Mouse (Mus musculus): Measurements from ENCODE around the gene Gna15. TPM values are rescaled to one million over a fixed set of nuclear protein-coding genes. Genes with fewer than 3 reads are reported as not detected.

Gene Gna15
- polyA plus RNA-seq, 1 experiment from 2014 or later, result not detected

GRCm38 (mm10) chr10:81510246-81510810, 13.7 kb downstream of the Gna15 start:
- DNase-seq (ENCODE audit: low read depth, low spot score) (no peak), ATAC-seq (no peak)
- in situ Hi-C loops (cut with MboI; ENCODE audit: low pct_unique_long_range_greater_than_20kb), result no loop called here
- peaks cover 20% of the 10 kb centered on the region for H3K27me3 ChIP-seq
- CTCF ChIA-PET, result interaction anchor here (1.3 kb wide), 1 partner anchor 9 kb away, joined by 3 read pairs; no protein-coding TSS in a partner anchor
- TF ChIP-seq CTCF (IDR thresholded peaks at IDR 0.05), result no peak
- POLR2A ChIA-PET, result no interaction called here

DNA sequence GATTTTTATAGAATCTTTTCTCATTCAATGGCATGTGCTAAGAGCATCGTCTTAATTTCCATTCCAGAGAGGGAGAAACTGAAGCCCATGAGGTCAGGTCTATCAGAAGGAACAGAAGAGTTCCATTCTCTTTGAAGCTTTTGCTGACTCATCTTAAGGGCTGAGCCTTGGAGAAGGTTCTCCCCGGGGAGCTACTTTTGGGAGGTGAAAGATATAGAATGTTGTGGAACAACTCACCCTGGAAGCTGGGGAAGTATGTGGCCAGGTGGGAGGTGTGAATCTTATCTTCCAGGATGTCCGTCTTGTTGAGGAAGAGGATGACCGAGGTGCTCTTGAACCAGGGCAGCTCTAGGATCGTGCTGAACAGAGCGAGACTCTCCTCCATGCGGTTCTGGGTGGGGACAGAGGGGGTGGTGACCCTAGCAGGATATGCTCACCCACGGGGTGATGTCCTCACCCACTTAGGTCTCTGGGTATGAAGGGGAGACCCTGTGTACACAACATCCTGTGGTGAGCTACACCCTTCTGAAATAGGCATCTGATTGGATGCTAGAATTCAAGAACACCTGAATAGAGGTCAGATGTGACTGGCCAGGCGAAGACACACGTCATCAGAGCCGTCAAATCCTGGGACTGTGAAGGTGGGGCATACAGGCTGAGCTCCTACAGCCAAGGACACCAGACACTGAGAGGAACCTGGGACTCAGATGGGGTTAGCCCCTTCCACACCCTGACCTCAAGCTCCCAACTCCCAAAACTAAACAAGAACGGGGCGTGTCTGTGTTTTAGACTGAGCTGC, 16.1 kb downstream of the Gna15 start:
- no peak for ATAC-seq
- in situ Hi-C loops (cut with MboI; ENCODE audit: low pct_unique_long_range_greater_than_20kb), result loop anchor here (5.0 to 10.0 kb wide), 2 partner anchors 94 to 657 kb away; partner anchors contain the start of gene Tle6
- ChIA-PET POLR2A (no interaction called here), CTCF (interaction anchor here (1.0 to 1.3 kb wide), 3 partner anchors 11 to 44 kb away, joined by 3 to 5 read pairs (median 3); no protein-coding TSS in a partner anchor)
- H3K27me3 ChIP-seq, result peaks cover 28% of the 10 kb centered on the region
- TF ChIP-seq CTCF (IDR thresholded peaks at IDR 0.05), result no peak
- DNase-seq (ENCODE audit: low read depth, low spot score), result no peak

DNA sequence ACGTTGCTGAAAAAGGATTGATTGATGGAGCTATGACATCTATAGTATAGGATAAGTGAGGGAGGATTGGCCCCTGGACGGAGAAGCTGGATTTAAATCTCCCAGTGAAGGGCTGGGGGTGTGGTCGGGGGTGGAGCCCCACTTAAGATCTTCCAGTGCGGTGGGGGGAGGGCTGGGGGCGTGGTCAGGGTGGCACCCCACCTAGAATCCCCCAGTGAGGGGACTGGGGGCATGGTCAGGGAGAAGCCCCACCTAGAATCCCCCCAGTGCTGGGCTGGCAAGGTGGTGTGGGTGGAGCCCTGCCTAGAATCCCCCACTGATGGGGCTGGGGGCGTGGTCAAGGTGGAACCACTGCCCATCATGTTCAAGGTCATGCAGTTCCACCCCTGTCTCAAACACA, 16.9 kb downstream of the Gna15 start:
- in situ Hi-C loops (cut with MboI; ENCODE audit: low pct_unique_long_range_greater_than_20kb), result loop anchor here (5.0 to 10.0 kb wide), 2 partner anchors 95 to 658 kb away; partner anchors contain the start of gene Tle6
- CTCF ChIA-PET, result interaction anchor here (1.2 kb wide), 1 partner anchor 44 kb away, joined by 4 read pairs; no protein-coding TSS in a partner anchor
- no peak for DNase-seq (ENCODE audit: low read depth, low spot score)
- POLR2A ChIA-PET, result no interaction called here
- peaks cover 22% of the 10 kb centered on the region for H3K27me3 ChIP-seq
- TF ChIP-seq CTCF (IDR thresholded peaks at IDR 0.05), result no peak
- no peak for ATAC-seq

- peaks cover 17% of the 10 kb centered on the region for H3K27me3 ChIP-seq
- ChIA-PET POLR2A (interaction anchor here (0.9 kb wide), 1 partner anchor 9 kb away, joined by 3 read pairs; no protein-coding TSS in a partner anchor), CTCF (interaction anchor here (1.3 kb wide), 1 partner anchor 50 kb away, joined by 3 read pairs; no protein-coding TSS in a partner anchor)
- DNase-seq (ENCODE audit: low read depth, low spot score) (no peak), ATAC-seq (no peak)
- TF ChIP-seq CTCF (IDR thresholded peaks at IDR 0.05), result no peak
- in situ Hi-C loops (cut with MboI; ENCODE audit: low pct_unique_long_range_greater_than_20kb), result loop anchor here (5.0 to 10.0 kb wide), 2 partner anchors 97 to 660 kb away; partner anchors contain the start of gene Tle6
Observed at GRCm38 (mm10) chr10:81505016-81505664, 18.9 kb downstream of the Gna15 start.

GRCm38 (mm10) chr10:81502658-81503057, 21.4 kb downstream of the Gna15 start:
- CTCF ChIA-PET, result interaction anchor here (1.2 to 3.6 kb wide), 6 partner anchors 21 to 53 kb away, joined by 3 to 31 read pairs (median 4); no protein-coding TSS in a partner anchor
- ATAC-seq (peak; percentile 26), DNase-seq (ENCODE audit: low read depth, low spot score) (no peak)
- POLR2A ChIA-PET, result interaction anchor here (1.1 kb wide), 1 partner anchor 128 kb away, joined by 4 read pairs; no protein-coding TSS in a partner anchor
- peaks cover 8% of the 10 kb centered on the region for H3K27me3 ChIP-seq
- in situ Hi-C loops (cut with MboI; ENCODE audit: low pct_unique_long_range_greater_than_20kb), result loop anchor here (10.0 kb wide), 1 partner anchor 662 kb away; no protein-coding TSS in a partner anchor
- no peak for TF ChIP-seq CTCF (IDR thresholded peaks at IDR 0.05)

- ATAC-seq (no peak), DNase-seq (ENCODE audit: low read depth, low spot score) (no peak)
- CTCF ChIA-PET, result interaction anchor here (0.6 to 3.6 kb wide), 5 partner anchors 34 to 670 kb away, joined by 3 to 31 read pairs (median 5); no protein-coding TSS in a partner anchor
- H3K27me3 ChIP-seq, result peaks cover 8% of the 10 kb centered on the region
- in situ Hi-C loops (cut with MboI; ENCODE audit: low pct_unique_long_range_greater_than_20kb), result loop anchor here (10.0 kb wide), 1 partner anchor 663 kb away; no protein-coding TSS in a partner anchor
- POLR2A ChIA-PET, result interaction anchor here (1.1 kb wide), 1 partner anchor 128 kb away, joined by 4 read pairs; no protein-coding TSS in a partner anchor
- TF ChIP-seq CTCF (IDR thresholded peaks at IDR 0.05), result no peak
Observed at GRCm38 (mm10) chr10:81501863-81502262, 22.2 kb downstream of the Gna15 start.

- in situ Hi-C loops (cut with MboI; ENCODE audit: low pct_unique_long_range_greater_than_20kb), result loop anchor here (10.0 kb wide), 1 partner anchor 665 kb away; no protein-coding TSS in a partner anchor
- ATAC-seq (no peak), DNase-seq (ENCODE audit: low read depth, low spot score) (no peak)
- ChIA-PET CTCF (interaction anchor here (3.6 kb wide), 1 partner anchor 51 kb away, joined by 31 read pairs; no protein-coding TSS in a partner anchor), POLR2A (no interaction called here)
- no peak for TF ChIP-seq CTCF (IDR thresholded peaks at IDR 0.05)
- H3K27me3 ChIP-seq, result peaks cover 8% of the 10 kb centered on the region
Observed at GRCm38 (mm10) chr10:81500032-81500431, 24.0 kb downstream of the Gna15 start, which contains the start of gene S1pr4. Gene S1pr4 (minus strand): TSS chr10:81500132.

GRCm38 (mm10) chr10:81499250-81499901, 24.6 kb downstream of the Gna15 start:
- H3K27me3 ChIP-seq, result peaks cover 8% of the 10 kb centered on the region
- no peak for DNase-seq (ENCODE audit: low read depth, low spot score)
- ATAC-seq, result no peak
- ChIA-PET POLR2A (no interaction called here), CTCF (no interaction called here)
- TF ChIP-seq CTCF (IDR thresholded peaks at IDR 0.05), result no peak
- in situ Hi-C loops (cut with MboI; ENCODE audit: low pct_unique_long_range_greater_than_20kb), result no loop called here

GRCm38 (mm10) chr10:81498316-81499249, 25.4 kb downstream of the Gna15 start:
- in situ Hi-C loops (cut with MboI; ENCODE audit: low pct_unique_long_range_greater_than_20kb), result no loop called here
- CTCF ChIA-PET, result interaction anchor here (1.3 kb wide), 1 partner anchor 52 kb away, joined by 3 read pairs; no protein-coding TSS in a partner anchor
- no peak for DNase-seq (ENCODE audit: low read depth, low spot score)
- POLR2A ChIA-PET, result no interaction called here
- no peak for ATAC-seq
- no peak for TF ChIP-seq CTCF (IDR thresholded peaks at IDR 0.05)
- peaks cover 1% of the 10 kb centered on the region for H3K27me3 ChIP-seq
